Mouse (Mus musculus) heart, adult 8-10 months (tissue): ENCODE measurements around the gene Cutal. TPM values are rescaled to one million over a fixed set of nuclear protein-coding genes. Genes with fewer than 3 reads are reported as not detected.
"Not testable (repeated sequence)": the region's sequence is repeated elsewhere in the genome, so short reads cannot be mapped to it uniquely, and the experiment has no call there.

Experiments used
- DNase-seq: peaks from one replicate; pipeline ENCODE4 v3.0.0; 2022; ENCODE audit warnings: low spot score
- total RNA-seq, 4 experiments: library from RNA; stranded (reverse); gene quantifications; 2 replicates each; pipeline ENCODE4 v1.2.4; 2022

The Cutal gene
- 1 to 10 TPM in 2 of 4 experiments, under 1 TPM in 2; 0.87 to 2.1 (median 1.1) TPM for total RNA-seq

- DNase-seq: no peak
Measured at GRCm38 (mm10) chr2:34874271-34874670, at the start of gene Cutal. TSS of gene Cutal (plus strand) at chr2:34874396.

- DNase-seq: peak; percentile 90
Measured at GRCm38 (mm10) chr2:34825827-34826459, 48.3 kb upstream of the Cutal start, which contains the start of gene Fbxw2. TSS of gene Fbxw2 (minus strand) at chr2:34826311.

DNA sequence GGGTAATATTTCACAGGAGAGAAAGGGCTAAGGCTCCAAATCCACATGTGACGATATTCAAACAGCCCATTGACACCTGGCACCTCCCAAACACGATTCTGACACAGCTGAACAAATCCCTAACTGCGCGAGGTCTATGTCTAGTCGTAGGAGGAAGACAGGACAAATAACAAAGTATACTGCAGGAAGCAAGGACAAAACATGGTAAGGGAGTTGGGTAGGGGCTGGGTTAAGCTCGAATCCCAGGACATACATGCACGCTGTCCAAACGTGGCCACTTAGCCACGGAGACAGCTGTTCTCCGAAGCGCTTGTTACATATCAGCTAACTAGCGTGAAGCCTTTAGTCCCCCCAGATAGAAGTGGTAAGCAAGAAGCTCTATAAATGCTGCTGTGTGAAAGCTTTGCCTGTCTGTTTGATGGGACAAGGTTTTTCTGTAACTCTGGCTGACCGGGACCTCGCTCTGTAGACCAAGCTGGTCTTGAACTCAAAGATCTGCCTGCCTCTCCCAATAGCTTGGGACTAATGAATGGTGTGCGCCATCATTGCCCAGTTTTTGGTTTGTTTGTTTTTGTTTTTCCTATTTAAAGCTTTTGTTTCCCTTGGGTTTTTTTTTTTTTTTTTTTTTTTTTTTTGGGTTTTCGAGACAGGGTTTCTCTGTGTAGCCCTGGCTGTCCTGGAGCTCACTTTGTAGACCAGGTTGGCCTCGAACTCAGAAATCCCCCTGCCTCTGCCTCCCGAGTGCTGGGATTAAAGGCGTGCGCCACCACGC is 47.5 kb upstream of the Cutal start:
- DNase-seq: no peak

GRCm38 (mm10) chr2:34827591-34827990 is 46.6 kb upstream of the Cutal start:
- no peak for DNase-seq

DNA sequence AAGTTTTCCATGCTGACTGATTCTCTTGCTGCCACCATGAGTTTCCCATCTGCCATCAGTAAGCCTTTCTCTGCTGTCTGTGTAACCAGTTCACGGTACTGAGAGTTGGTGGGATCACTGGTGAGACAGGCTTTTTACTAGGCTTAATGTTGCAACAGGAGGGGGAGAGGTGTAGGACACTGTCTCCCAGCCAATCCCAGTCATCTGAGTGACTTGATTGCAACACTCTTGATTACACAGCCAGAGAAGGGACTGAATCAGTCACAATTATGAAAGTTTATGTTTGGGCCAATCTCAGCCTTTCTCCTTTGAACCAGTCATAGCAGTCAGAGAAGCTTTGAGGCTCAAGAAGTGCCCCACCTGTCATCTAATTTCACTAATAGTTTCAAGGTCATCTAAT is 46.2 kb upstream of the Cutal start:
- DNase-seq: no peak

DNA sequence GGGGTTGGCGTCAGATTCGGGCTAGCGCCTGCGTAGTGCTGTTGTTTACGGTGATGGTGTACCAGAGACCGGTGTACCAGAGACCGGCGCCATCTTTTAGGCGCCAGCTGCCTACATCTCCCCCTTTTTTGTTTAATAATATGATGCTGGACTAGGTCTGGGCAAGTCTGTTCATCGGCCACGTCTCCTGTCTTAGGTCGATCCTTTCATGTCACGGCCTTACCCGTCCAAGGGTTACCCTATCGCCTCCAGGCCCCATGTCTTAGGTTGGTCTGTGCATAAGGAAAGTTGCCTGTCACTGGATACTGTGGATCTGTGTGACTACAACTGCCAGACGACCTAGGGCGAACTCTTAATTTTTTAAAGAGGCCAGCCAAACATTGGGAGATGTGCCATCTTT is 44.1 kb upstream of the Cutal start:
- DNase-seq: not testable (repeated sequence)

- not testable (repeated sequence) for DNase-seq
Measured at GRCm38 (mm10) chr2:34832766-34833457, 41.3 kb upstream of the Cutal start, which contains the start of gene Gm34653. TSS of gene Gm34653 (plus strand) at chr2:34833007.

DNA sequence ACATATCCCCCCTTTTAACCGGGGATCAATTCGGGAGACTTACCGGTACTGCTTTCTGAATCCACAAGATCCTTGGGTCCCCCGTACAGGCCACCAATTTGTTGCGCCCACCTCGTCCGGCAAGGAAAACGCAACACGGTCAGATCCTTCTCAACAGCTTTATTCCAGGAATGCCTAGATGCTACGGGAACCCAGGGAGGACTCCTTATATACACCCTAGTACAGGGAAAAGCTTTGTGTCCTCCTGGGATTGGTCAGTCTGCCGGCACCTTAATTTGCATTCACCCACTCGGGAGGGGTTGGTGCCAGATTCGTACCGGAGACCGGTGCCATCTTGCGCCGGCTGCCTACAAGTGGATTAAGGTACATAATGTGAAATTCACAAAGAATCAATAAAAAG is 40.6 kb upstream of the Cutal start:
- no peak for DNase-seq

- DNase-seq: no peak
Measured at GRCm38 (mm10) chr2:34835669-34836068, 38.5 kb upstream of the Cutal start.

DNA sequence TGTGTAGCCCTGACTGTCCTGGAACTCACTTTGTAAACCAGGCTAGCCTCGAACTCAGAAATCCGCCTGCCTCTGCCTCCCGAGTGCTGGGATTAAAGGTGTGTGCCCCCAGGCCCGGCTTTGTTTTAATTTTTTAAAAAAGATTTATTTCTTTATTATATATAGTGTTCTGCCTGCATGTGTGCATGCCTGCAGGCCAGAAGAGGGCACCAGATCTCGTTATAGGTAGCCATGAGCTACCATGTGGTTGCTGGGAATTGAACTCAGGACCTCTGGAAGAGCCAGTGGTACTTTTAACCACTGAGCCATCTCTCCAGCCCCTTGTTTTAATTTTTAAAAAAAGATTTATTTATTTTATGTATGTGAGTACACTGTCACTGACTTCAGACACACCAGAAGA is 34.1 kb upstream of the Cutal start:
- not testable (repeated sequence) for DNase-seq

DNA sequence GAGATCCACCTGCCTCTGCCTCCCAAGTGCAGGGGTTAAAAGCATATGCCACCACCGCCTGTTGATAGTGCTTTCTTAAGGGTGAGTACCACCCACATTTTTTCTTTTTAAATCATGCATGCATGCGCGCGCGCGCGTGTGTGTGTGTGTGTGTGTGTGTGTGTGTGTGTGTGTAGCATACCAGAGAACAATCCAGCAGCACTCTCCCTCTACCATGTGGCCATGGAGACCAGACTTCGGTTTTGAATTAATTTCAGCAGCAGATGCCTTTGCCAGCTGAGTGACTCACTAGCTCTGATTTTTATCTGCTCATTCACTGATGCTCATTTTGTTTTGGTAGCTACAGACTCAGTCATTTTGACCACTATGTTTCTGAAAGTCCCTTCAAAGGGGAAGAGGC is 32.5 kb upstream of the Cutal start:
- no peak for DNase-seq

GRCm38 (mm10) chr2:34843211-34843939 is 30.8 kb upstream of the Cutal start:
- DNase-seq: peak; percentile 80

- DNase-seq: no peak
Measured at GRCm38 (mm10) chr2:34847702-34848101, 26.5 kb upstream of the Cutal start.

GRCm38 (mm10) chr2:34855265-34855664 is 18.9 kb upstream of the Cutal start:
- DNase-seq: no peak

- no peak for DNase-seq
Measured at GRCm38 (mm10) chr2:34857728-34858127, 16.5 kb upstream of the Cutal start.

DNA sequence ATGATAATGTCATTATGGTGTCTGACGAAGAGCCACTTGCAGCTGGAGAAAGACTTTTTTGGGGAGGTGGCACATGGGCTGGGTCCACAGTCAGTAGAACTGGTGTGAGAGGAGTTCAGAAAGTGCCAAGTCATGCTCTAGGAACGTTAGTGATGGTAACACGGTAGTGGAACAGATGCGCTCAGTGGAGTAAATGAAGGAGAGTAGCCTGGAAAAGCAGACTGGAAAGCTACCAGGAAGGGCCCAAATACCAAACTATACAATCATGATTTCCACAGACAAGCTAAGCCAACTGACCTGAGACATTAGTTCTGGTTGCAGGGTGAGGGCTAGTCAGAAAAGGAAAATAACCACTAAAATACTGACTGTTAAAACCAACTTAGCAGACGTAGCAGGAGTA is 4.5 kb upstream of the Cutal start:
- DNase-seq: no peak

- peak; percentile 96 for DNase-seq
Measured at GRCm38 (mm10) chr2:34870520-34871474, 3.4 kb upstream of the Cutal start.

GRCm38 (mm10) chr2:34874816-34875345 is 685 bp downstream of the Cutal start, which contains the start of gene Psmd5:
TSS of gene Psmd5 (minus strand) at chr2:34874968.
- DNase-seq: no peak

- DNase-seq: no peak
Measured at GRCm38 (mm10) chr2:34880054-34880453, 5.9 kb downstream of the Cutal start.

DNA sequence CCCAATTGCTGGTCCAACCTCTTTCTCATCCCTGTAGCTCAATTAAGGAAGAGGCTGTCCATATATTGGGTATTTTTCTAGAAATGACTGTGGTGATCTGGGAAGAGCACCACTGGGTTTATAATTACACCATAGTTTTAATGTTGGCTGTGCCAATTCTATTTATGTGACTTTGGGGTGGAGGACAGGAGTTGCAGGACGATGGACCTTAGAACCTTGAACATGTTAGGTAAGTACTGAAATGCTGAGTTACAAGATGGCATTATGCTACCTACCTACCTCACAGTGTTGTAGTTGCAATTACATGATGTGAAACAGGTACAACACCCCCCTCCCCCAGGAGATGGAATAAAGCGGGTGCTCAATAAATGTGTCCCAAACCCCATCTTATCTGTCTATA is 8.6 kb downstream of the Cutal start:
- DNase-seq: no peak
